Mouse (Mus musculus) embryonic facial prominence, embryonic 11.5 days (tissue): ENCODE results near the gene 1700021F07Rik. TPM values are rescaled to one million over a fixed set of nuclear protein-coding genes. Genes with fewer than 3 reads are reported as not detected.

ENCODE experiments used
- polyA plus RNA-seq: library from polyadenylated mRNA; unstranded; fragments of >200 nt; fragmentation: Nextera tagmentation; extraction: Ambion mirVana; gene quantifications from 2 replicates; pipeline ENCODE4 v1.2.1, GENCODE M21; 2014

The 1700021F07Rik gene
- polyA plus RNA-seq, 1 experiment from 2014 or later: not detected

Other genes with a start within 250 kb of the 1700021F07Rik start
- gene Pmepa1, start 246.1 kb upstream of the 1700021F07Rik start, polyA plus RNA-seq: 3.3 and 3.4 TPM in 2 replicates
- gene Ankrd60, start 55.8 kb downstream of the 1700021F07Rik start, polyA plus RNA-seq: not detected in 2 replicates
- gene Rab22a, start 137.2 kb downstream of the 1700021F07Rik start, polyA plus RNA-seq: 37.7 and 40.3 TPM in 2 replicates
- not detected in 2 replicates for gene 1700010B08Rik, start 196.8 kb downstream of the 1700021F07Rik start, polyA plus RNA-seq
- gene Vapb, start 214.9 kb downstream of the 1700021F07Rik start, polyA plus RNA-seq: 11.2 and 14.6 TPM in 2 replicates